Mouse (Mus musculus) heart, adult 2 months (tissue): ENCODE measurements around the gene Tubb4b. TPM values are rescaled to one million over a fixed set of nuclear protein-coding genes. Genes with fewer than 3 reads are reported as not detected.

ENCODE experiments used
- DNase-seq, 2 experiments: peaks; one replicate each; pipeline ENCODE4 v3.0.0; 2021
- H3K27ac ChIP-seq: fragments of 200-600 bp; 2 replicates; pipeline ENCODE4 v1.8.1; 2022
- H3K27me3 ChIP-seq: fragments of 200-500 bp; 2 replicates; pipeline ENCODE4 v1.6.1; 2012; ENCODE audit warnings: mild to moderate bottlenecking, low read length, inconsistent platforms, mixed read lengths; ENCODE audit not compliant: control insufficient read depth, insufficient read depth
- H3K36me3 ChIP-seq: fragments of 200-500 bp; 2 replicates; pipeline ENCODE4 v1.6.1; 2012; ENCODE audit warnings: low read length, inconsistent platforms; ENCODE audit not compliant: control insufficient read depth, insufficient read depth
- H3K4me1 ChIP-seq: fragments of 200-500 bp; 2 replicates; pipeline ENCODE4 v1.6.1; 2011; ENCODE audit warnings: low read length; ENCODE audit not compliant: control insufficient read depth, insufficient read depth
- H3K4me3 ChIP-seq: fragments of 200-600 bp; 2 replicates; pipeline ENCODE4 v1.8.1; 2022
- H3K79me2 ChIP-seq: fragments of 200-500 bp; replicated peaks from 2 replicates; pipeline ENCODE4 v1.6.1; 2012; ENCODE audit warnings: mild to moderate bottlenecking, inconsistent platforms, low read length, moderate library complexity, mixed read lengths; ENCODE audit not compliant: control insufficient read depth, insufficient read depth
- H3K9ac ChIP-seq: fragments of 200-500 bp; 2 replicates; pipeline ENCODE4 v1.6.1; 2012; ENCODE audit warnings: low read depth, mild to moderate bottlenecking, control low read depth, inconsistent platforms, low read length, mixed read lengths
- CTCF ChIP-seq: fragments of 200-600 bp; IDR thresholded peaks from 2 replicates; pipeline ENCODE4 v1.8.1; 2022; ENCODE audit warnings: antibody characterized with exemption, mild to moderate bottlenecking, moderate library complexity
- EP300 ChIP-seq: fragments of 200-500 bp; IDR thresholded peaks from 2 replicates; pipeline ENCODE4 v1.6.1; 2011; ENCODE audit warnings: low read depth, low read length, control low read depth; ENCODE audit not compliant: insufficient read depth
- POLR2A ChIP-seq: fragments of 200-500 bp; IDR thresholded peaks from 2 replicates; pipeline ENCODE4 v1.6.1; 2011; ENCODE audit warnings: mild to moderate bottlenecking, low read depth, low read length, control low read depth; ENCODE audit not compliant: insufficient read depth
- WGBS: fragments of 180-500 bp; shearing (Covaris S2); methylation state at CpG from one replicate; pipeline ENCODE4 v1.1.7; 2018; 5-methylcytosine and 5-hydroxymethylcytosine counted together
- intact Hi-C: fragments of 180-260 bp; cut with DNase I; formaldehyde crosslinking; loops from one replicate; pipeline ENCODE4 v1.15.1; 2025
- polyA plus RNA-seq: library from polyadenylated mRNA; depleted of rRNA; stranded (reverse); fragments of >200 nt; gene quantifications from 2 replicates; pipeline ENCODE4 v1.2.3, GENCODE M21; 2012
- total RNA-seq, 2 experiments: library from RNA; stranded (reverse); gene quantifications; 2 replicates each; pipeline ENCODE4 v1.2.3; 2021

Tubb4b gene
- total and polyA plus RNA-seq, 3 experiments: 315 to 342 (median 327) TPM

GRCm38 (mm10) chr2:25226864-25227263 lies 2.4 kb upstream of the Tubb4b start:
- Histone ChIP-seq H3K9ac (no peak overlapping the region), H3K4me1 (peaks cover 5% of the 10 kb centered on the region), H3K36me3 (peaks cover 3% of the 10 kb centered on the region; the same call in 1 of the 2 replicates), H3K27ac (no peak overlapping the region), H3K79me2 (no peaks in the 10 kb centered on the region), H3K27me3 (no peaks in the 10 kb centered on the region), H3K4me3 (no peak overlapping the region)
- intact Hi-C loops: loop anchor here (5.0 kb wide), 1 partner anchor 45 kb away; the partner anchor contains the start of genes Anapc2 and Ssna1
- 77% methylated on average over 5 of the region's 5 CpGs for WGBS
- DNase-seq: no peak
- no peak for TF ChIP-seq EP300
- TF ChIP-seq CTCF: no peak
- no peak for TF ChIP-seq POLR2A

DNA sequence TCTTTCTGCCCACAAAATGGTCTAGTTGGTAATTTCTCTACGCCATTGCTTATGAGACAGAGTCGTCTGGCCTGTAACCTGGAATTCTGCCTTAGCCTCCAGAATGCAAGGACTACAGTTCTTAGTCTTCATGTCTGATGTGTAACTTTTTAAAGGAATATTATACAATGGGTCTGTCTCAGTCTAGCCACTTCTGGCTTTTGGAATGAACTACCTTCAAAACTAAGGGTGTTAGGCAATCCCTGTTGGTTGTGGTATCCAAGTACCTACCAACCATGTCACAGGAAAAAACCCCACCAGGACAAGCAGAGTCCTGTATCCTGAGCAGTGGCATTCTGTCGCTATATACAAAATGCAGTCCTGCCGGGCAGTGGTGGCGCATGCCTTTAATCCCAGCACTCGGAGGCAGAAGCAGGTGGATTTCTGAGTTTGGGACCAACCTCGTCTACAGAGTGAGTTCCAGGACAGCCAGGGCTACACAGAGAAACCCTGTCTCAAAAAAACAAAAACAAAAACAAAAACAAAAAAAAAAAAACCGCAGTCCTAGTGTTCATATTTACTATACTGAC lies 1.4 kb upstream of the Tubb4b start:
- no peaks in the 10 kb centered on the region for H3K27me3 ChIP-seq
- no peaks in the 10 kb centered on the region for H3K79me2 ChIP-seq
- TF ChIP-seq POLR2A (no peak), EP300 (no peak), CTCF (no peak)
- DNase-seq: no peak
- WGBS: 80% methylated on average over 8 of the region's 8 CpGs
- peak overlapping the region; percentile 58; the same call in 1 of the 2 replicates for H3K4me3 ChIP-seq
- H3K9ac ChIP-seq: no peak overlapping the region
- H3K4me1 ChIP-seq: peaks cover 5% of the 10 kb centered on the region
- peaks cover 3% of the 10 kb centered on the region; the same call in 1 of the 2 replicates for H3K36me3 ChIP-seq
- H3K27ac ChIP-seq: peak overlapping the region; percentile 95
- intact Hi-C loops: loop anchor here (1.0 to 5.0 kb wide), 2 partner anchors 30 to 46 kb away; partner anchors contain the start of genes Anapc2, Ssna1 and Tor4a

GRCm38 (mm10) chr2:25224766-25225752 lies 557 bp upstream of the Tubb4b start:
- Histone ChIP-seq H3K27me3 (no peaks in the 10 kb centered on the region), H3K36me3 (peaks cover 3% of the 10 kb centered on the region; the same call in 1 of the 2 replicates), H3K4me3 (peak overlapping the region; percentile 58), H3K9ac (peak overlapping the region; percentile 74), H3K4me1 (peaks cover 5% of the 10 kb centered on the region), H3K79me2 (no peaks in the 10 kb centered on the region), H3K27ac (peak overlapping the region; percentile 95)
- peak; percentile 93 to 99 for DNase-seq
- 2% methylated on average over 41 of the region's 41 CpGs for WGBS
- peak; percentile 60; the same call in 1 of the 2 replicates for TF ChIP-seq POLR2A
- peak; percentile 6; the same call in 1 of the 2 replicates for TF ChIP-seq CTCF
- TF ChIP-seq EP300: 0 out of 2 replicates have a peak, but pooled peaks have one; percentile 33
- intact Hi-C loops: loop anchor here (1.0 to 5.0 kb wide), 3 partner anchors 14 to 47 kb away; partner anchors contain the start of genes Anapc2, Nelfb, Ssna1 and Tor4a

- WGBS: under 1% methylated on average over 53 of the region's 53 CpGs
- no peaks in the 10 kb centered on the region for H3K79me2 ChIP-seq
- H3K9ac ChIP-seq: peak overlapping the region; percentile 90
- peak overlapping the region; percentile 85 for H3K4me3 ChIP-seq
- H3K4me1 ChIP-seq: peaks cover 4% of the 10 kb centered on the region
- no peaks in the 10 kb centered on the region for H3K27me3 ChIP-seq
- DNase-seq: peak; percentile 85 to 91
- H3K27ac ChIP-seq: peak overlapping the region; percentile 98
- no peak for TF ChIP-seq POLR2A
- TF ChIP-seq EP300: no peak
- no peak for TF ChIP-seq CTCF
- peaks cover 3% of the 10 kb centered on the region; the same call in 1 of the 2 replicates for H3K36me3 ChIP-seq
- intact Hi-C loops: loop anchor here (1.0 kb wide), 1 partner anchor 13 kb away; the partner anchor contains the start of gene Nelfb
Measured at GRCm38 (mm10) chr2:25223681-25224491, 616 bp downstream of the Tubb4b start.

DNA sequence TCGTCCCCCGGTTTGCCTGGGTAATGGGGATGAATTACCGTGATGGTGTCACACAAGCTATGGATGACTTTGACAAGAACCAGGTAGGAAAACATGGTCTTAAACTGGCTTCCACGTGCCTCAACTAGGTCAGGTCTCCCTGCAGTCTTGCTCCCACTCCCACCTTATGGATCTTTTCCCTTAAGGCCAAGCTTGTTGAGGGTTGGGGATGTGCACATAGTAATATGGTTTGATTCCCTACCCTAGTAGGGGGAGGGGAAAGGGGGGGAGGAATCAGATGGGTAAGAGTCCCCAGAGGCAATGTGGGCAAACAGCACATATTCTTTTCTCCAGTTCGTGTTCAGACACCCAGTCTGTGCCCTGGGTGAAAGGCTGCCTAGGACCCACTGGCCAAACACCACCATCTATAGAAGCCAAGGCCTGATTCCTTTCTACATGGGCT lies 3.1 kb downstream of the Tubb4b start:
- Histone ChIP-seq H3K36me3 (peaks cover 3% of the 10 kb centered on the region; the same call in 1 of the 2 replicates), H3K4me3 (no peak overlapping the region), H3K9ac (no peak overlapping the region), H3K79me2 (no peaks in the 10 kb centered on the region), H3K27me3 (no peaks in the 10 kb centered on the region), H3K4me1 (0 out of 2 replicates have a peak, but pooled peaks cover 1% of the 10 kb centered on the region), H3K27ac (no peak overlapping the region)
- DNase-seq: no peak
- TF ChIP-seq CTCF (no peak), POLR2A (peak; percentile 37; the same call in 1 of the 2 replicates)
- intact Hi-C loops: no loop called here
- WGBS: 65% methylated on average over 5 of the region's 5 CpGs
